Mouse (Mus musculus): ENCODE results near the gene Tcea3. TPM values are rescaled to one million over a fixed set of nuclear protein-coding genes. Genes with fewer than 3 reads are reported as not detected.

The Tcea3 gene
- polyA plus RNA-seq, 1 experiment from 2014 or later, result 31.1 TPM

GRCm38 (mm10) chr4:136309780-136310179 is 62.3 kb downstream of the Tcea3 start:
- peak; percentile 75 for DNase-seq (ENCODE audit: low spot score)
- peak overlapping the region; percentile 66 for H3K9ac ChIP-seq (ENCODE audit: low read length)
- ATAC-seq (ENCODE audit: low FRiP score, low TSS enrichment), result no peak; the same call in 1 of the 2 replicates
- H3K36me3 ChIP-seq (ENCODE audit: control insufficient read depth, insufficient read depth, low read length), result no peaks in the 10 kb centered on the region
- no peak for TF ChIP-seq EP300 (optimal IDR thresholded peaks at IDR 0.05)
- peak; percentile 16; the same call in 1 of the 2 replicates for TF ChIP-seq CTCF (IDR thresholded peaks at IDR 0.05; ENCODE audit: low read depth)
- 3% methylated on average over 11 of the region's 11 CpGs for WGBS
- H3K4me1 ChIP-seq (replicated peaks; ENCODE audit: control insufficient read depth, insufficient read depth), result peaks cover 2% of the 10 kb centered on the region; the same call in 1 of the 2 replicates
- H3K27ac ChIP-seq (replicated peaks), result peak overlapping the region; percentile 97
- peak overlapping the region; percentile 63 for H3K4me2 ChIP-seq (replicated peaks; ENCODE audit: low read depth)
- no peaks in the 10 kb centered on the region for H3K9me3 ChIP-seq (ENCODE audit: control insufficient read depth, low read length)
- peak overlapping the region; percentile 100 for H3K4me3 ChIP-seq (ENCODE audit: low read depth, low read length)
- H3K27me3 ChIP-seq (ENCODE audit: control insufficient read depth, insufficient read depth, low read length), result no peaks in the 10 kb centered on the region

- Histone ChIP-seq H3K4me2 (replicated peaks; ENCODE audit: low read depth) (peak within 1 kb of the TSS; percentile 82), H3K4me1 (replicated peaks; ENCODE audit: control insufficient read depth, insufficient read depth) (peaks cover 2% of the 10 kb centered on the region; the same call in 1 of the 2 replicates), H3K36me3 (ENCODE audit: control insufficient read depth, insufficient read depth, low read length) (no peaks in the 10 kb centered on the region), H3K4me3 (ENCODE audit: low read depth, low read length) (peak within 1 kb of the TSS; percentile 100), H3K27ac (replicated peaks) (peak within 1 kb of the TSS; percentile 97), H3K27me3 (ENCODE audit: control insufficient read depth, insufficient read depth, low read length) (no peaks in the 10 kb centered on the region), H3K9ac (ENCODE audit: low read length) (peak within 1 kb of the TSS; percentile 99), H3K9me3 (ENCODE audit: control insufficient read depth, low read length) (no peaks in the 10 kb centered on the region)
- ATAC-seq (ENCODE audit: low FRiP score, low TSS enrichment), result peak; percentile 99
- peak; percentile 57 for TF ChIP-seq EP300 (optimal IDR thresholded peaks at IDR 0.05)
- no peak for TF ChIP-seq CTCF (IDR thresholded peaks at IDR 0.05; ENCODE audit: low read depth)
- DNase-seq (ENCODE audit: low spot score), result peak; percentile 99
- WGBS, result under 1% methylated on average over 59 of the region's 65 CpGs
Observed at GRCm38 (mm10) chr4:136310229-136311041, 62.9 kb downstream of the Tcea3 start, which contains the start of gene Hnrnpr. Gene Hnrnpr (plus strand): TSS chr4:136310942.

- H3K9ac ChIP-seq (ENCODE audit: low read length), result peak overlapping the region; percentile 99
- H3K27me3 ChIP-seq (ENCODE audit: control insufficient read depth, insufficient read depth, low read length), result no peaks in the 10 kb centered on the region
- H3K27ac ChIP-seq (replicated peaks), result peak overlapping the region; percentile 97
- ATAC-seq (ENCODE audit: low FRiP score, low TSS enrichment), result peak; percentile 58
- WGBS, result under 1% methylated on average over 67 of the region's 81 CpGs
- peak overlapping the region; percentile 82 for H3K4me2 ChIP-seq (replicated peaks; ENCODE audit: low read depth)
- no peaks in the 10 kb centered on the region for H3K36me3 ChIP-seq (ENCODE audit: control insufficient read depth, insufficient read depth, low read length)
- no peak for TF ChIP-seq EP300 (optimal IDR thresholded peaks at IDR 0.05)
- TF ChIP-seq CTCF (IDR thresholded peaks at IDR 0.05; ENCODE audit: low read depth), result no peak
- H3K9me3 ChIP-seq (ENCODE audit: control insufficient read depth, low read length), result no peaks in the 10 kb centered on the region
- H3K4me3 ChIP-seq (ENCODE audit: low read depth, low read length), result peak overlapping the region; percentile 100
- peaks cover 2% of the 10 kb centered on the region; the same call in 1 of the 2 replicates for H3K4me1 ChIP-seq (replicated peaks; ENCODE audit: control insufficient read depth, insufficient read depth)
- peak; percentile 83 for DNase-seq (ENCODE audit: low spot score)
Observed at GRCm38 (mm10) chr4:136311042-136311999, 63.8 kb downstream of the Tcea3 start.

GRCm38 (mm10) chr4:136312616-136313015 is 65.1 kb downstream of the Tcea3 start:
- no peak for ATAC-seq (ENCODE audit: low FRiP score, low TSS enrichment)
- TF ChIP-seq EP300 (optimal IDR thresholded peaks at IDR 0.05), result no peak
- no peak for TF ChIP-seq CTCF (IDR thresholded peaks at IDR 0.05; ENCODE audit: low read depth)
- Histone ChIP-seq H3K4me2 (replicated peaks; ENCODE audit: low read depth) (peak overlapping the region; percentile 82), H3K4me3 (ENCODE audit: low read depth, low read length) (peak overlapping the region; percentile 100; the same call in 1 of the 2 replicates), H3K9ac (ENCODE audit: low read length) (no peak overlapping the region), H3K4me1 (replicated peaks; ENCODE audit: control insufficient read depth, insufficient read depth) (peaks cover 2% of the 10 kb centered on the region; the same call in 1 of the 2 replicates), H3K9me3 (ENCODE audit: control insufficient read depth, low read length) (no peaks in the 10 kb centered on the region), H3K27me3 (ENCODE audit: control insufficient read depth, insufficient read depth, low read length) (no peaks in the 10 kb centered on the region), H3K36me3 (ENCODE audit: control insufficient read depth, insufficient read depth, low read length) (no peaks in the 10 kb centered on the region), H3K27ac (replicated peaks) (no peak overlapping the region)
- no peak for DNase-seq (ENCODE audit: low spot score)
- 11% methylated on average over 4 of the region's 4 CpGs for WGBS

DNA sequence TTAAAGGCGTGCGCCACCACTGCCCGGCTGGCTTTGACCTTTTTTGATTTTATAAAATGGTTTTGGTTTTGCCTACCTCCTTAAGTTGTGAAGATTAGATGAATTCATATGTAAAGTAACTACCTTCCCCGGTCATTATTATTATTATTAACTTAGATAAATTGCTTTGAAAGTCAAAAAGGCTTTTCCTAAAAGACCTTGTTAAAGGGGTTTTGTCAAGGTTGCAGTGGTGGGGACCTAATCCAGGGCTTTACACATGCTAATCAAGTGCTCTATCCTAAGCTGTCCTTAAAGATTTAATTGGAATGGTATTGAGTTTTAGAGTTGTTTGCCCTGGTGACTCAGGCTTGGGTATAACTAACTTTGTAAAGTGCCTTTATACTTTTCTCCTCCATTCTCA is 70.1 kb downstream of the Tcea3 start:
- Histone ChIP-seq H3K4me2 (replicated peaks; ENCODE audit: low read depth) (no peak overlapping the region), H3K9me3 (ENCODE audit: control insufficient read depth, low read length) (no peaks in the 10 kb centered on the region), H3K9ac (ENCODE audit: low read length) (no peak overlapping the region), H3K27me3 (ENCODE audit: control insufficient read depth, insufficient read depth, low read length) (no peaks in the 10 kb centered on the region), H3K4me3 (ENCODE audit: low read depth, low read length) (no peak overlapping the region), H3K4me1 (replicated peaks; ENCODE audit: control insufficient read depth, insufficient read depth) (no peaks in the 10 kb centered on the region; the same call in 1 of the 2 replicates), H3K36me3 (ENCODE audit: control insufficient read depth, insufficient read depth, low read length) (peaks cover 9% of the 10 kb centered on the region), H3K27ac (replicated peaks) (no peak overlapping the region)
- DNase-seq (ENCODE audit: low spot score) (no peak), ATAC-seq (ENCODE audit: low FRiP score, low TSS enrichment) (no peak)
- TF ChIP-seq EP300 (optimal IDR thresholded peaks at IDR 0.05) (no peak), CTCF (IDR thresholded peaks at IDR 0.05; ENCODE audit: low read depth) (no peak)
- 90% methylated on average over 4 of the region's 4 CpGs for WGBS
